Mouse (Mus musculus) hematopoietic stem cell, adult 5-6 weeks (primary cell): ENCODE data around the gene Dst. TPM values are rescaled to one million over a fixed set of nuclear protein-coding genes. Genes with fewer than 3 reads are reported as not detected.
"Not testable (repeated sequence)": the region's sequence is repeated elsewhere in the genome, so short reads cannot be mapped to it uniquely, and the experiment has no call there.

Source experiments
- ATAC-seq, 2 experiments: fragments of 125-278 bp in 1 of 2; replicated peaks in 1 of 2; 2 replicates each; pipeline ENCODE4 v1.8.0; 2016 to 2017; ENCODE audit warnings: inconsistent platforms in 2 of 2, mild to moderate bottlenecking in 2 of 2, moderate number of reproducible peaks in 2 of 2, low read depth in 1 of 2, moderate TSS enrichment in 1 of 2; ENCODE audit not compliant: low FRiP score in 2 of 2, poor library complexity in 2 of 2, severe bottlenecking in 2 of 2, insufficient read depth in 1 of 2, low TSS enrichment in 1 of 2
- total RNA-seq: library from RNA; stranded (forward); fragments of 172-1452, 232-1000 nt; gene quantifications from 2 replicates; pipeline ENCODE4 v1.2.3, GENCODE M21; 2017

Gene Dst
- total RNA-seq, 1 experiment from 2014 or later: 48.7 TPM

GRCm38 (mm10) chr1:34065551-34066048 is 157.6 kb downstream of the Dst start:
- no peak for ATAC-seq

- not testable (repeated sequence) for ATAC-seq
Observed at GRCm38 (mm10) chr1:34066401-34066800, 158.4 kb downstream of the Dst start.

GRCm38 (mm10) chr1:34068341-34068740 is 160.3 kb downstream of the Dst start:
- no peak for ATAC-seq

- ATAC-seq: no peak
Observed at GRCm38 (mm10) chr1:34069514-34070290, 161.7 kb downstream of the Dst start.

- peak; percentile 55 to 68; a peak in 3 of 4 replicates for ATAC-seq
Observed at GRCm38 (mm10) chr1:34070474-34070873, 162.4 kb downstream of the Dst start.

GRCm38 (mm10) chr1:34070991-34071639 is 163.1 kb downstream of the Dst start:
- ATAC-seq: no peak

GRCm38 (mm10) chr1:34072262-34072661 is 164.2 kb downstream of the Dst start:
- ATAC-seq: peak; percentile 22 to 39; a peak in 1 of 4 replicates

- ATAC-seq: no peak
Observed at GRCm38 (mm10) chr1:34073436-34074169, 165.6 kb downstream of the Dst start.

- ATAC-seq: no peak
Observed at GRCm38 (mm10) chr1:34074245-34075187, 166.5 kb downstream of the Dst start.

- no peak for ATAC-seq
Observed at GRCm38 (mm10) chr1:34076701-34077421, 168.8 kb downstream of the Dst start.

GRCm38 (mm10) chr1:34077422-34077790 is 169.4 kb downstream of the Dst start:
- ATAC-seq: no peak

- ATAC-seq: no peak
Observed at GRCm38 (mm10) chr1:34077941-34078340, 169.9 kb downstream of the Dst start.

- ATAC-seq: no peak
Observed at GRCm38 (mm10) chr1:34089011-34089410, 181.0 kb downstream of the Dst start.

GRCm38 (mm10) chr1:34090700-34091099 is 182.7 kb downstream of the Dst start:
- ATAC-seq: no peak

- no peak for ATAC-seq
Observed at GRCm38 (mm10) chr1:34093652-34094051, 185.6 kb downstream of the Dst start.

GRCm38 (mm10) chr1:34094301-34094700 is 186.3 kb downstream of the Dst start:
- ATAC-seq: no peak
